Mouse (Mus musculus) stomach, adult 2 months (tissue): ENCODE data around the gene Scgb2a2. TPM values are rescaled to one million over a fixed set of nuclear protein-coding genes. Genes with fewer than 3 reads are reported as not detected.

ENCODE experiments used
- polyA plus RNA-seq: library from polyadenylated mRNA; depleted of rRNA; stranded (reverse); fragments of >200 nt; gene quantifications from 2 replicates; pipeline ENCODE4 v1.2.3, GENCODE M21; 2012; rRNA removed

The Scgb2a2 gene
- not detected in 2 replicates for polyA plus RNA-seq

GRCm38 (mm10) chr19:9847262-9847661, at the start of gene Scgb2a2:
Gene Scgb2a2, plus strand, starts transcription at chr19:9847562.

GRCm38 (mm10) chr19:9899072-9899779, 51.9 kb downstream of the Scgb2a2 start, which contains the start of gene Incenp:
Gene Incenp, minus strand, starts transcription at chr19:9899551.

Other genes with a start within 250 kb of the Scgb2a2 start
- gene Incenp, start 52.0 kb downstream of the Scgb2a2 start, polyA plus RNA-seq, result 4.8 and 5.5 TPM in 2 replicates
- gene Fth1, start 133.0 kb downstream of the Scgb2a2 start, polyA plus RNA-seq, result 7,375 and 13,310 TPM in 2 replicates
- 0.26 and 0.44 TPM in 2 replicates for gene Best1, start 154.1 kb downstream of the Scgb2a2 start, polyA plus RNA-seq
- gene Rab3il1, start 154.1 kb downstream of the Scgb2a2 start, polyA plus RNA-seq, result 4.8 TPM in 2 replicates
- 71.6 and 92.9 TPM in 2 replicates for gene Fads3, start 194.0 kb downstream of the Scgb2a2 start, polyA plus RNA-seq